Mouse (Mus musculus) liver, adult 2 months (tissue): ENCODE data around the gene Gen1. TPM values are rescaled to one million over a fixed set of nuclear protein-coding genes. Genes with fewer than 3 reads are reported as not detected.

Source experiments
- DNase-seq: peaks from one replicate; pipeline ENCODE4 v3.0.0-alpha.2; 2011; ENCODE audit warnings: low read depth, low spot score; ENCODE audit errors: extremely low read depth
- H3K27ac ChIP-seq: fragments of 200-500 bp; replicated peaks from 2 replicates; pipeline ENCODE4 v1.5.1; 2012; ENCODE audit warnings: low read depth, mild to moderate bottlenecking, control low read depth, inconsistent platforms, low read length; ENCODE audit not compliant: insufficient read depth
- H3K27me3 ChIP-seq: fragments of 200-500 bp; 2 replicates; pipeline ENCODE4 v1.6.1; 2012; ENCODE audit warnings: mild to moderate bottlenecking, moderate library complexity, low read length, inconsistent platforms; ENCODE audit not compliant: control insufficient read depth, insufficient read depth
- H3K36me3 ChIP-seq: fragments of 200-500 bp; 2 replicates; pipeline ENCODE4 v1.6.1; 2012; ENCODE audit warnings: low read length, inconsistent platforms; ENCODE audit not compliant: control insufficient read depth, insufficient read depth
- H3K4me1 ChIP-seq: fragments of 200-500 bp; 2 replicates; pipeline ENCODE4 v1.6.1; 2011; ENCODE audit warnings: low read length; ENCODE audit not compliant: control insufficient read depth, insufficient read depth
- H3K4me3 ChIP-seq: fragments of 200-500 bp; 2 replicates; pipeline ENCODE4 v1.5.1; 2011; ENCODE audit warnings: low read depth, mild to moderate bottlenecking, control low read depth, low read length, moderate library complexity; ENCODE audit not compliant: insufficient read depth
- H3K79me2 ChIP-seq: fragments of 200-500 bp; 2 replicates; pipeline ENCODE4 v1.6.1; 2012; ENCODE audit warnings: inconsistent platforms, mild to moderate bottlenecking, low read length, moderate library complexity; ENCODE audit not compliant: control insufficient read depth, insufficient read depth
- H3K9ac ChIP-seq: fragments of 200-500 bp; 2 replicates; pipeline ENCODE4 v1.6.1; 2012; ENCODE audit warnings: low read depth, mild to moderate bottlenecking, control low read depth, inconsistent platforms, low read length
- CTCF ChIP-seq: fragments of 200-500 bp; IDR thresholded peaks from 2 replicates; pipeline ENCODE4 v1.5.1; 2011; ENCODE audit warnings: low read depth, low read length, control low read depth
- POLR2A ChIP-seq: fragments of 200-500 bp; IDR thresholded peaks from 2 replicates; pipeline ENCODE4 v1.6.1; 2011; ENCODE audit warnings: low read length, control low read depth; ENCODE audit not compliant: insufficient read depth; ENCODE audit errors: extremely low read depth
- WGBS: fragments of 180-500 bp; shearing (Covaris S2); methylation state at CpG from one replicate; pipeline ENCODE4 v1.1.7; 2018; 5-methylcytosine and 5-hydroxymethylcytosine counted together
- polyA plus RNA-seq: library from polyadenylated mRNA; depleted of rRNA; stranded (reverse); fragments of >200 nt; gene quantifications from 2 replicates; pipeline ENCODE4 v1.2.3, GENCODE M21; 2012
- total RNA-seq: library from RNA; depleted of rRNA; stranded (reverse); fragments of >200 nt; gene quantifications from 2 replicates; pipeline ENCODE4 v1.2.3, GENCODE M21; 2014

The Gen1 gene
- total and polyA plus RNA-seq, 2 experiments = 0.05 to 0.74 TPM

DNA sequence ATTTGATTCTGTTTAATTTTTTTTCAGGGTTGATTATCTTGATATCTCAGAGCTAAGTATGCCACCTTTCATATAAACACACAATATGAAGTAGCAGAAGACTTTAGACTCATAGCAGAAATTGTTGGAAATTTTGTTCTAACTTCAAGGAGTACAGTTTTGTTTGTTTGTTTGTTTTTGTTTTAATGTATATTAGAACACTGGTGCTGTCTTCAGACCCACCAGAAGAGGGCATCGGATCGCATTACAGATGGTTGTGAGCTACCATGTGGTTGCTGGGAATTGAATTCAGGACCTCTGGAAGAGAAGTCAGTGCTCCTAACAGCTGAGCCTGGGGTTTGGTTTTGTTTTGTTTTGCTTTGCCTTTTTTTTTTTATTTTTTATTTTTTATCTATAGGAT is 20.8 kb upstream of the Gen1 start:
- no peaks in the 10 kb centered on the region for H3K4me1 ChIP-seq
- H3K27me3 ChIP-seq = no peaks in the 10 kb centered on the region
- H3K9ac ChIP-seq = no peak overlapping the region
- H3K27ac ChIP-seq = no peak overlapping the region
- TF ChIP-seq CTCF (no peak), POLR2A (no peak)
- H3K36me3 ChIP-seq = peaks cover 60% of the 10 kb centered on the region
- DNase-seq = no peak
- H3K79me2 ChIP-seq = no peaks in the 10 kb centered on the region
- H3K4me3 ChIP-seq = no peak overlapping the region
- whole genome bisulfite sequencing = 91% methylated on average over 2 of the region's 2 CpGs

DNA sequence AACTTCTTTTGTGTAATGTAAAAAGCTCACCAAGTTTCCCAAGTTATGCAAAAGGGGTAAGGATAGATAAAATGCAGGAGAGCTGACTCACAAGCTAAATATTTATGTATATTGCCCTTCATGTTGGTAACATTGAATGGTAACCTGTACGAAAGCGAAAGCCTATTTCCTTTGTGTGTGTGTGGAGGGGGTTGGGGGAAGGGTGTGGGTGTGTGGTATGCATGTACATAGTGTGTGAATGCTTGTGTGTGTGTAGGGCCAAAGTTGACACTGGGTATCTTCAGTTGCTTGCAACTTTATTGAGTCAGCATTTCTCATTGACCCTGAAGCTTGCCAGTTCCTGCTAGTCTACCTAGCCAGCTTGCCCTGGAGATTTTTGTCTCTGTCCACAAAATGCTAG is 16.0 kb upstream of the Gen1 start:
- Histone ChIP-seq H3K79me2 (no peaks in the 10 kb centered on the region), H3K27me3 (no peaks in the 10 kb centered on the region), H3K27ac (no peak overlapping the region), H3K4me3 (no peak overlapping the region), H3K36me3 (peaks cover 59% of the 10 kb centered on the region), H3K4me1 (no peaks in the 10 kb centered on the region), H3K9ac (no peak overlapping the region)
- 96% methylated on average over 2 of the region's 2 CpGs for WGBS
- DNase-seq = no peak
- TF ChIP-seq CTCF (no peak), POLR2A (no peak)

- 89% methylated on average over 3 of the region's 3 CpGs for WGBS
- Histone ChIP-seq H3K4me1 (no peaks in the 10 kb centered on the region), H3K36me3 (peaks cover 51% of the 10 kb centered on the region), H3K4me3 (no peak overlapping the region), H3K27ac (no peak overlapping the region), H3K27me3 (no peaks in the 10 kb centered on the region), H3K9ac (no peak overlapping the region), H3K79me2 (no peaks in the 10 kb centered on the region)
- no peak for DNase-seq
- no peak for TF ChIP-seq CTCF
- no peak for TF ChIP-seq POLR2A
Observed at GRCm38 (mm10) chr12:11279886-11280285, 14.3 kb upstream of the Gen1 start.

DNA sequence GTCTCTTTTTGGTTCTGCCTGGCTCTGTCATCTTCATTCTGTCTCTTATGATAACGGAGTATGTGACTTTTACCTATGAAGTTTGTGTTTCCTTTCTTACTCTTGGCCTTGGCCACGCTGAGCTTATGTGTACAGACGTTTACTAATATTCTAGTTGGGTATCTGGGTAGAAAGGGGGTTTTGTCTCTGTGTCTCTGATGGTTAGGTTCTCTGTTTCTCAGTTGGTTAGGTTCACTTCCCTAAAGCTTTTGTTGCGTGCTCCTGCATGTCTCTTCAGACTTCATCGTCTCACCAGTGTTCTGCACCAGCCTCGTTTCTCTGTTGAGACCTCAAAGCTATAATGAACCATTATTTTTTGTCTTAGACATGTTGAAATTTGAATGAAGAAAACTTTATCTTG is 11.6 kb upstream of the Gen1 start:
- 89% methylated on average over 6 of the region's 6 CpGs for WGBS
- no peak overlapping the region for H3K27ac ChIP-seq
- no peaks in the 10 kb centered on the region for H3K79me2 ChIP-seq
- TF ChIP-seq POLR2A = no peak
- H3K27me3 ChIP-seq = no peaks in the 10 kb centered on the region
- no peaks in the 10 kb centered on the region for H3K4me1 ChIP-seq
- no peak overlapping the region for H3K4me3 ChIP-seq
- H3K36me3 ChIP-seq = peaks cover 55% of the 10 kb centered on the region
- H3K9ac ChIP-seq = no peak overlapping the region
- DNase-seq = no peak

- 97% methylated on average over 2 of the region's 2 CpGs for WGBS
Observed at GRCm38 (mm10) chr12:11276632-11277031, 11.0 kb upstream of the Gen1 start.

GRCm38 (mm10) chr12:11273185-11273584 is 7.6 kb upstream of the Gen1 start:
- no peak overlapping the region for H3K4me3 ChIP-seq
- peaks cover 2% of the 10 kb centered on the region; the same call in 1 of the 2 replicates for H3K4me1 ChIP-seq
- no peak for DNase-seq
- no peak overlapping the region for H3K9ac ChIP-seq
- H3K27ac ChIP-seq = no peak overlapping the region
- H3K27me3 ChIP-seq = no peaks in the 10 kb centered on the region
- TF ChIP-seq POLR2A (no peak), CTCF (no peak)
- peaks cover 2% of the 10 kb centered on the region; the same call in 1 of the 2 replicates for H3K79me2 ChIP-seq
- peaks cover 33% of the 10 kb centered on the region for H3K36me3 ChIP-seq
- 90% methylated on average over 1 of the region's 1 CpGs for WGBS

More at GRCm38 (mm10) chr12:11276632-11277031, 11.0 kb upstream of the Gen1 start:
- H3K4me3 ChIP-seq = no peak overlapping the region
- H3K79me2 ChIP-seq = no peaks in the 10 kb centered on the region
- no peaks in the 10 kb centered on the region for H3K4me1 ChIP-seq
- H3K27ac ChIP-seq = no peak overlapping the region
- TF ChIP-seq POLR2A (no peak), CTCF (no peak)
- H3K36me3 ChIP-seq = peaks cover 54% of the 10 kb centered on the region
- no peak for DNase-seq
- H3K9ac ChIP-seq = no peak overlapping the region
- no peaks in the 10 kb centered on the region for H3K27me3 ChIP-seq
